In the genomic region with DNA sequence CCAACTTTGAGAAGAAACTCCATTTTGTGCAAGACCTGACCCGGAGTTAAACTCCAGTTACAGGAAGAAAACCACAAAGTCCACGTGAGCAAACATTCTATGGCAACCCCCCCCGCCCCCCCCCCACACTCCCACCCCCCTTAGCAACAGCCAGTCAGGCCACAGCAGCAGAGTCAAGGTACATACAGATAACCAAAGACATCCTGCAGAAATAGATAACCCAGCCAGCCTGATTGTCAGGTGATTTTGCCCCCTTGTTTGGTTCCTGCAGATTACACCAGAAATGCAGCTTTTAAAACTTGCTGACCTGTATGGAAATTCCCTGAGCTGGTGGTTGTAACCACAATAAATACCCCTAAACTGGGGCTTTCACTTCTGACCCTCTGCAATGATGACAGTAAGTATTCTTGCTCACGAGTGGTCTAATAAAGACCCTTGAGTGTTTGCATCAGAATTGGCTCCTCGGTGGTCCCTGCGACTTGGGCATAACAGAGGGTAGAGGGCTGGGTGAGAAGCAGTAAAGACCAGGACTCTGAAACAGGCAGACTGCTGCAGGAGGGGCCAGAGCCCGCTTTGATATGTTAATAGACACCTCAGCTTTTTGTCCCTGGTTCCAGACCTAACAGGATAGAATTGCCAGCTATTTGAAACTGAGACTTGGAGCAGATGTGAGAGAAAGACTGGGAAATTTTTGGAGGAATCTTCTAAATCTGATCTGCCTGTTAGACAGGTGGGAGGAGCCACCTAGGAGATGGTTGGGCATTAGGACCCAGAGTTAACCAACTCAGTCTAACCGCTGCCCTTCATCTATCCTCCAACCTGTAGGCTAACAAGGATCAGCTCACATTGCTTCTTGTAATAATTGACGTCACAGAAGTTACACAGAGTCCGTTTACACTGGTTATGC, we compare ENCODE assay signal across 8 mouse cellular contexts. TPM values are rescaled to one million over a fixed set of nuclear protein-coding genes. Genes with fewer than 3 reads are reported as not detected.
DNase-seq lines count a peak whose midpoint lies in the region; ATAC-seq and TF ChIP-seq lines count a peak whose summit lies in the region.

No protein-coding gene starts in this region.

- H3K27me3 ChIP-seq in forebrain, postnatal 0 days (ENCODE audit: insufficient read depth, low read length), result no peaks in the 10 kb centered on the region
- no peaks in the 10 kb centered on the region for H3K27me3 ChIP-seq in stomach, embryonic 14.5 days (ENCODE audit: control insufficient read depth, insufficient read depth, low read length)

- H3K4me1 ChIP-seq in forebrain, postnatal 0 days (ENCODE audit: insufficient read depth), result no peaks in the 10 kb centered on the region
- no peaks in the 10 kb centered on the region for H3K4me1 ChIP-seq in stomach, embryonic 14.5 days (ENCODE audit: control insufficient read depth, insufficient read depth, low read length)

- H3K4me3 ChIP-seq in gastrocnemius, adult 2 months, result peak overlapping the region; percentile 12
- peak overlapping the region; percentile 9; the same call in 1 of the 2 replicates for H3K4me3 ChIP-seq in forebrain, postnatal 0 days (ENCODE audit: low read depth, low read length)
- 0 out of 2 replicates have a peak overlapping the region, but pooled peaks have one; percentile 6 for H3K4me3 ChIP-seq in stomach, embryonic 14.5 days (ENCODE audit: low read depth, low read length)

- intact Hi-C loops in gastrocnemius, adult 2 months (cut with DNase I), result no loop called here
- intact Hi-C loops in gastrocnemius, postnatal 36 days (cut with DNase I), result no loop called here

- peak overlapping the region; percentile 26 for H3K4me2 ChIP-seq in forebrain, postnatal 0 days (ENCODE audit: low read depth)
- H3K4me2 ChIP-seq in stomach, embryonic 14.5 days (replicated peaks; ENCODE audit: low read depth, low read length), result peak overlapping the region; percentile 33

- no peak overlapping the region for H3K9ac ChIP-seq in forebrain, postnatal 0 days
- H3K9ac ChIP-seq in stomach, embryonic 14.5 days (replicated peaks; ENCODE audit: low read depth, low read length), result no peak overlapping the region

- DNase-seq in gastrocnemius, adult 2 months, result no peak
- DNase-seq in gastrocnemius, postnatal 4 days (ENCODE audit: low spot score in 2 of 2), result no peak
- DNase-seq in adrenal gland, postnatal 14 days, result peak; percentile 32
- DNase-seq in forebrain, postnatal 0 days, result no peak
- peak; percentile 88 for DNase-seq in kidney, adult 9 months
- DNase-seq in gastrocnemius, postnatal 36 days, result no peak

- peak; percentile 74 for ATAC-seq in forebrain, postnatal 0 days
- peak; percentile 89 for ATAC-seq in megakaryocyte, adult 5-6 weeks (ENCODE audit: poor library complexity, severe bottlenecking)
- ATAC-seq in stomach, embryonic 14.5 days (ENCODE audit: insufficient number of reproducible peaks, insufficient read depth, low FRiP score, low read depth), result peak; percentile 91

- no peak for TF ChIP-seq CTCF in gastrocnemius, adult 2 months (IDR thresholded peaks at IDR 0.05)
- TF ChIP-seq CTCF in forebrain, postnatal 0 days (IDR thresholded peaks at IDR 0.05; ENCODE audit: low read depth), result no peak

- H3K36me3 ChIP-seq in forebrain, postnatal 0 days (ENCODE audit: insufficient read depth), result no peaks in the 10 kb centered on the region
- no peaks in the 10 kb centered on the region for H3K36me3 ChIP-seq in stomach, embryonic 14.5 days (ENCODE audit: control insufficient read depth, insufficient read depth, low read length)

- 9% methylated on average over 10 of the region's 10 CpGs for WGBS in forebrain, postnatal 0 days
- 13% methylated on average over 10 of the region's 10 CpGs for WGBS in stomach, embryonic 14.5 days

- H3K9me3 ChIP-seq in forebrain, postnatal 0 days (ENCODE audit: low read length), result no peaks in the 10 kb centered on the region
- H3K9me3 ChIP-seq in stomach, embryonic 14.5 days (ENCODE audit: control insufficient read depth, low read depth, low read length), result no peaks in the 10 kb centered on the region

- H3K27ac ChIP-seq in gastrocnemius, adult 2 months, result 0 out of 2 replicates have a peak overlapping the region, but pooled peaks have one; percentile 29
- H3K27ac ChIP-seq in forebrain, postnatal 0 days (ENCODE audit: low read depth, low read length), result no peak overlapping the region
- H3K27ac ChIP-seq in stomach, embryonic 14.5 days (ENCODE audit: low read length), result no peak overlapping the region

RNA-seq across cellular contexts. Expression of gene Gm47985, which starts 5.1 kb away (rescaled TPM):
- not detected for total RNA-seq in gastrocnemius, adult 2 months (2021)
- under 1 TPM; 0.16 to 0.47 TPM for total RNA-seq in gastrocnemius, postnatal 4 days (2021)
- total RNA-seq in adrenal gland, postnatal 14 days (2021), result not detected in 2 replicates
- total RNA-seq in forebrain, postnatal 0 days (2014; rRNA removed), result not detected in 2 replicates
- not detected in 2 replicates for polyA plus RNA-seq in forebrain, postnatal 0 days (2015; fragmentation: Nextera tagmentation; extraction: Ambion mirVana)
- 0.22 TPM in 1 of 2 replicates, not detected in the other for total RNA-seq in megakaryocyte, adult 5-6 weeks (2015)
- not detected in 2 replicates for total RNA-seq in megakaryocyte, adult 5-6 weeks (2017)
- polyA plus RNA-seq in stomach, embryonic 14.5 days (2014; fragmentation: Nextera tagmentation; extraction: Ambion mirVana), result not detected in 2 replicates
- total RNA-seq in gastrocnemius, postnatal 36 days (2021), result not detected

RNA-seq across cellular contexts. Expression of gene Gm8947, which starts 14.9 kb away (rescaled TPM):
- under 1 TPM in 1 of 2 experiments, not detected in 1; 0.28 TPM for total RNA-seq in gastrocnemius, adult 2 months (2021)
- not detected for total RNA-seq in gastrocnemius, postnatal 4 days (2021)
- total RNA-seq in adrenal gland, postnatal 14 days (2021), result not detected in 2 replicates
- not detected in 2 replicates for total RNA-seq in forebrain, postnatal 0 days (2014; rRNA removed)
- not detected in 2 replicates for polyA plus RNA-seq in forebrain, postnatal 0 days (2015; fragmentation: Nextera tagmentation; extraction: Ambion mirVana)
- total RNA-seq in megakaryocyte, adult 5-6 weeks (2015), result 0.85 TPM in 1 of 2 replicates, not detected in the other
- 0.18 TPM in 1 of 2 replicates, not detected in the other for total RNA-seq in megakaryocyte, adult 5-6 weeks (2017)
- polyA plus RNA-seq in stomach, embryonic 14.5 days (2014; fragmentation: Nextera tagmentation; extraction: Ambion mirVana), result not detected in 2 replicates
- under 1 TPM in 1 of 2 experiments, not detected in 1; 0.15 TPM for total RNA-seq in gastrocnemius, postnatal 36 days (2021)

RNA-seq across cellular contexts. Expression of gene Gm47995, which starts 21.0 kb away (rescaled TPM):
- total RNA-seq in gastrocnemius, adult 2 months (2021), result not detected
- total RNA-seq in gastrocnemius, postnatal 4 days (2021), result not detected
- total RNA-seq in adrenal gland, postnatal 14 days (2021), result not detected in 2 replicates
- not detected in 2 replicates for total RNA-seq in forebrain, postnatal 0 days (2014; rRNA removed)
- not detected in 2 replicates for polyA plus RNA-seq in forebrain, postnatal 0 days (2015; fragmentation: Nextera tagmentation; extraction: Ambion mirVana)
- not detected in 2 replicates for total RNA-seq in megakaryocyte, adult 5-6 weeks (2015)
- 1.1 and 1.6 TPM in 2 replicates for total RNA-seq in megakaryocyte, adult 5-6 weeks (2017)
- polyA plus RNA-seq in stomach, embryonic 14.5 days (2014; fragmentation: Nextera tagmentation; extraction: Ambion mirVana), result not detected in 2 replicates
- total RNA-seq in gastrocnemius, postnatal 36 days (2021), result under 1 TPM in 1 of 2 experiments, not detected in 1; 0.69 TPM

RNA-seq across cellular contexts. Expression of gene 3110040M04Rik, which starts 26.6 kb away (rescaled TPM):
- total RNA-seq in gastrocnemius, adult 2 months (2021), result under 1 TPM; 0.43 to 0.59 TPM
- total RNA-seq in gastrocnemius, postnatal 4 days (2021), result not detected
- total RNA-seq in adrenal gland, postnatal 14 days (2021), result not detected in 2 replicates
- not detected in 2 replicates for total RNA-seq in forebrain, postnatal 0 days (2014; rRNA removed)
- polyA plus RNA-seq in forebrain, postnatal 0 days (2015; fragmentation: Nextera tagmentation; extraction: Ambion mirVana), result not detected in 2 replicates
- not detected in 2 replicates for total RNA-seq in megakaryocyte, adult 5-6 weeks (2015)
- total RNA-seq in megakaryocyte, adult 5-6 weeks (2017), result 0.33 TPM in 1 of 2 replicates, not detected in the other
- not detected in 2 replicates for polyA plus RNA-seq in stomach, embryonic 14.5 days (2014; fragmentation: Nextera tagmentation; extraction: Ambion mirVana)
- not detected for total RNA-seq in gastrocnemius, postnatal 36 days (2021)

RNA-seq across cellular contexts. Expression of gene Gm47996, which starts 32.6 kb away (rescaled TPM):
- total RNA-seq in gastrocnemius, adult 2 months (2021), result under 1 TPM in 1 of 2 experiments, not detected in 1; 0.28 TPM
- not detected for total RNA-seq in gastrocnemius, postnatal 4 days (2021)
- total RNA-seq in adrenal gland, postnatal 14 days (2021), result not detected in 2 replicates
- total RNA-seq in forebrain, postnatal 0 days (2014; rRNA removed), result not detected in 2 replicates
- polyA plus RNA-seq in forebrain, postnatal 0 days (2015; fragmentation: Nextera tagmentation; extraction: Ambion mirVana), result not detected in 2 replicates
- total RNA-seq in megakaryocyte, adult 5-6 weeks (2015), result not detected in 2 replicates
- total RNA-seq in megakaryocyte, adult 5-6 weeks (2017), result not detected in 2 replicates
- not detected in 2 replicates for polyA plus RNA-seq in stomach, embryonic 14.5 days (2014; fragmentation: Nextera tagmentation; extraction: Ambion mirVana)
- under 1 TPM in 1 of 2 experiments, not detected in 1; 0.31 TPM for total RNA-seq in gastrocnemius, postnatal 36 days (2021)

Comparison
In these comparisons a context has a peak if more than half of its experiments do, and no peak if none do; other contexts are left out.
1. DNase-seq: peak in adrenal gland, postnatal 14 days (single experiment) and kidney, adult 9 months (single experiment); none in gastrocnemius, adult 2 months (single experiment), gastrocnemius, postnatal 4 days (0 of 2), forebrain, postnatal 0 days (single experiment) and gastrocnemius, postnatal 36 days (0 of 2).
2. Peak in every context shown above with its lines, with median percentiles within 50 percentile points of each other: H3K4me3 ChIP-seq and ATAC-seq.